Mouse (Mus musculus) erythroblast, embryonic 14.5 days (primary cell): ENCODE results near the gene Flt3l. TPM values are rescaled to one million over a fixed set of nuclear protein-coding genes. Genes with fewer than 3 reads are reported as not detected.
"Not testable (repeated sequence)": the region's sequence is repeated elsewhere in the genome, so short reads cannot be mapped to it uniquely, and the experiment has no call there.

Experiments
- H3K27me3 ChIP-seq: 2 replicates; pipeline ENCODE4 v1.6.1; 2012; ENCODE audit warnings: inconsistent platforms; ENCODE audit not compliant: control insufficient read depth
- H3K36me3 ChIP-seq: 2 replicates; pipeline ENCODE4 v1.6.1; 2012; ENCODE audit warnings: mild to moderate bottlenecking, inconsistent platforms; ENCODE audit not compliant: control insufficient read depth
- H3K4me1 ChIP-seq: 2 replicates; pipeline ENCODE4 v1.6.1; 2012; ENCODE audit warnings: inconsistent platforms; ENCODE audit not compliant: control insufficient read depth
- H3K4me3 ChIP-seq: replicated peaks from 2 replicates; pipeline ENCODE3; 2012; ENCODE audit warnings: moderate library complexity, mild to moderate bottlenecking, inconsistent platforms
- H3K9me3 ChIP-seq: 2 replicates; pipeline ENCODE4 v1.6.1; 2012; ENCODE audit warnings: low read length, inconsistent platforms, mixed read lengths; ENCODE audit not compliant: control insufficient read depth
- GATA1 ChIP-seq: IDR thresholded peaks from 2 replicates; pipeline ENCODE4 v1.6.1; 2012; ENCODE audit warnings: low read length, inconsistent platforms, mixed read lengths
- TAL1 ChIP-seq: IDR thresholded peaks from 3 replicates; pipeline ENCODE4 v1.6.1; 2012; ENCODE audit warnings: low read length, inconsistent platforms, mixed read lengths
- polyA plus RNA-seq: library from polyadenylated mRNA; stranded (reverse); fragments of >175 nt; gene quantifications from 2 replicates; pipeline ENCODE4 v1.2.3, GENCODE M21; 2012

Flt3l gene
- polyA plus RNA-seq, 1 experiment, result 1.7 TPM

DNA sequence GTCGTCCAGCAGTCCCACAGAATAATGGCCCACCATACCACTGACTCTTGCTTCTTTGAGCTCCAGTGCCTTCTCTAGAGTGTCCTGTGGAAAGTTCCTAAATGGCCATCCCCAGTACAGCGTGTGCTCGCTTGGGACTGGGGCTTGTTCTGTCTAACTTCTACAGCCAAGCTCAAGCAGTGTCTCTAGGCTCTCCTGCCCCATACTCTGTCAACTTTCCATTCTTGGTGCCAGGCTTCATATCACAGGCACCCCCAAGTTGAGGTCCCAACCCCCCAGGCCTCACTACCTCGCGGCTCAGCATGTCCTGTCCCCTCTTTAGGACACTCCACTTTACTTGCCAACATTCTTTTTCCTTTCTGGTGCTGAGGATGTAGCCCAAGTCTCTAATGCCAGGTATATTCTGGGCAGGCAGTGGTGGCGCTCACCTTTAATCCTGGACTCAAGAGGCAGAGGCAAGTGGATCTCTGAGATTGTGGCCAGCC, 24.1 kb upstream of the Flt3l start:
- H3K4me1 ChIP-seq, result peaks cover 29% of the 10 kb centered on the region
- H3K27me3 ChIP-seq, result peaks cover 35% of the 10 kb centered on the region
- H3K36me3 ChIP-seq, result peaks cover 41% of the 10 kb centered on the region
- H3K4me3 ChIP-seq, result no peak overlapping the region
- TF ChIP-seq TAL1, result no peak
- H3K9me3 ChIP-seq, result peaks cover 2% of the 10 kb centered on the region; the same call in 1 of the 2 replicates

DNA sequence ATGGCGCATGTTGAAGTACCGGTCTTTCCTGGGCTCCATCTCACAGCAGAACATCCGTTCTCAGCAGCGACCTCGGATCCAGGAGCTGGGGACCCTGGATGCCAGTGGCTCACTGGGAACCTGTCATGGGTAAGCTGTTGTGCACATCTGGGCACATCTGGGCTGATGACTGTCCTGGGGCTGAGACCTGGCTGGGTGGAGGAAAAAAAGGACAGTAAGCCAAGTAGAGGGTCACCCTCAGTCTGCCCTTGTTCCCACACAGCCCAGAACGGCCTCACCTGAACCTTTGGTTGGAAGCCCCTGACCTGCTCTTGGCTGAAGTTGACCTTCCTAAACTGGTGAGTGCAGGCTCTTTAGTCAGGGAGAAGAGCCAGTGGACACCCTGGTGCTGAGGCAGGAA, 22.8 kb upstream of the Flt3l start:
- peaks cover 41% of the 10 kb centered on the region for H3K36me3 ChIP-seq
- peaks cover 21% of the 10 kb centered on the region for H3K27me3 ChIP-seq
- TF ChIP-seq TAL1, result no peak
- no peak for TF ChIP-seq GATA1
- H3K4me1 ChIP-seq, result peaks cover 34% of the 10 kb centered on the region
- no peak overlapping the region for H3K4me3 ChIP-seq
- peaks cover under 1% of the 10 kb centered on the region; the same call in 1 of the 2 replicates for H3K9me3 ChIP-seq

DNA sequence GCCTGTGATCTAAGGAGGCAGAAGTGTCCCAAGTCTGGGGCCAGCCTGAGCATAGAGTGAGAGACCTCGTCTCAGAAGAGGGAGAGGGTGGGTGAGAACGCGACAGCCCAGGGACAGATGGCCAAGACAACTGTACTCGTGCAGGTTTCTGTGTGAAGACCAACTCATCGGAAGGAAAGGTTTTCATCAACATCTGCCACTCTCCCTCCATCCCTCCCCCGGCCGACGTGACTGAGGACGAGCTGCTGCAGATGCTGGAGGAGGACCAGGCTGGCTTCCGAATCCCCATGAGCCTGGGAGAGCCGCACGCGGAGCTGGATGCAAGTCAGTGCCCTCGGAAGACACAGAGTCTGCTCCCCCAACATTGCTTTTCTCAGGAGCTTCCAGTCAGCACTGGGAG, 21.2 kb upstream of the Flt3l start:
- Histone ChIP-seq H3K9me3 (no peaks in the 10 kb centered on the region), H3K4me1 (peaks cover 35% of the 10 kb centered on the region), H3K27me3 (peaks cover 6% of the 10 kb centered on the region), H3K4me3 (no peak overlapping the region), H3K36me3 (peaks cover 41% of the 10 kb centered on the region)
- TF ChIP-seq TAL1, result no peak
- TF ChIP-seq GATA1, result no peak

DNA sequence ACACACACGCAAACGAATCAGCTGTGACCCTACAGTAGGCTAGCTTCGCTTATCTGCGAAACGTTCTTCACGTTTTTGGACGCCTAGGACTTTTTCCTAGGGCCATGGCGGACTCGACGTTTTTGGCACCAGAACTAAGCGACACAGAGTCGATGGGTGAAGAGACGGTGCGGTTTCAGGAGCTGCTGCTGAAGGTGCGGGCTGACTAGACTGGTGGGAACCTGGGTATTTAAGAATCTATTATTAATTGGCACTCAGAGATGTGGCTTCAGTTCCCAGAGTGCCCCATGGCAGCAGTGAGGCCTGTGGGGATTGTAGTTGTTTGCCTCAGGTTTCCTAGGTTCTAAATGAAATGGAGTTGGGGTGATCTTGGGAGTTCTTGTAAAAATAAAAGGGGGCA, 20.0 kb upstream of the Flt3l start:
- H3K4me3 ChIP-seq, result no peak overlapping the region
- H3K9me3 ChIP-seq, result no peaks in the 10 kb centered on the region
- peaks cover 29% of the 10 kb centered on the region for H3K4me1 ChIP-seq
- H3K36me3 ChIP-seq, result peaks cover 41% of the 10 kb centered on the region
- H3K27me3 ChIP-seq, result no peaks in the 10 kb centered on the region
- TF ChIP-seq GATA1 (no peak), TAL1 (no peak)

DNA sequence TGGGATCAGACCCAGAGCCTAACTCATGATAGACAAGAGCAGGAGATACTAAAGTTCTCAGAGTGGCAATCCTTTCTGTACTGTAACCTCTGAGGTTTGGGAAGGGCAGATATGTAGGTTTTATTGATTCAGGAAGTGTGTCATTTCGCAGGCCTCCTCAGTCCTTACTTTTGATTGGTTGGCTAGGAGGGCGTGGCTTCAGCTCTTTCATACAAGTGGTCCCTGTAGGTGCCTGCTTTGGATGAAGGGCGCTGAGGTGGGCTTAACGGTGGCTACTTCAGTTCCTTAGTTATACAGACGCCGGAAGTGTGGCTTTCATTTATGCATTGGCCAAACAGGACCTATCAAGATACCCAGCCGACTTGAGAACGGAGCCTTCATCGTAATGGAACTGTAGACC, 19.4 kb upstream of the Flt3l start:
- H3K27me3 ChIP-seq, result no peaks in the 10 kb centered on the region
- H3K4me3 ChIP-seq, result no peak overlapping the region
- no peaks in the 10 kb centered on the region for H3K9me3 ChIP-seq
- peaks cover 40% of the 10 kb centered on the region for H3K36me3 ChIP-seq
- no peak for TF ChIP-seq TAL1
- no peak for TF ChIP-seq GATA1
- H3K4me1 ChIP-seq, result peaks cover 29% of the 10 kb centered on the region

DNA sequence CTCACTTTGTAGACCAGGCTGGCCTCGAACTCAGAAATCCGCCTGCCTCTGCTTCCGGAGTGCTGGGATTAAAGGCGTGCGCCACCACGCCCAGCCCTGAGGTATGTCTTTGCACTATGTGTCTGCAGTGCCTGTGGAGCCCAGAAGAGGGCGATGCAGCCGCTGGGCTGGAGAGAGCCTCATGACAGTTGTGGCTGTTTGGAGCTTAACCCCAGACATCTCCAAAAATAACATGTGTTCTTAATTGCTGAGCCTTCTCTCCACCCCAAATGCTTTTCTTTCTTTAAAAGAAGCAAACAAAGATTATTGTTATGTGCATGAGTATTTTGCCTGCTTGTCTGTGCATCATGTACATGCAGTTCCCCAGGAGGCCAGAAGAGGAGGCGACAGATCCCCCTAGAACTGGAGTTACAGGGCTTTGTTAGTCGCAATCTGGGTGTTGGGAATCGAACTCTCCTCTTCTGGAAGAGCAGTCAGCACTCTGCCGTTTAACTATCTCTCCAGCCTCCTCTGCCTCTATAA, 18.8 kb upstream of the Flt3l start:
- H3K4me1 ChIP-seq, result peaks cover 31% of the 10 kb centered on the region
- no peaks in the 10 kb centered on the region for H3K9me3 ChIP-seq
- peak overlapping the region; percentile 77 for H3K4me3 ChIP-seq
- TF ChIP-seq TAL1, result no peak
- H3K27me3 ChIP-seq, result no peaks in the 10 kb centered on the region
- peaks cover 35% of the 10 kb centered on the region for H3K36me3 ChIP-seq

DNA sequence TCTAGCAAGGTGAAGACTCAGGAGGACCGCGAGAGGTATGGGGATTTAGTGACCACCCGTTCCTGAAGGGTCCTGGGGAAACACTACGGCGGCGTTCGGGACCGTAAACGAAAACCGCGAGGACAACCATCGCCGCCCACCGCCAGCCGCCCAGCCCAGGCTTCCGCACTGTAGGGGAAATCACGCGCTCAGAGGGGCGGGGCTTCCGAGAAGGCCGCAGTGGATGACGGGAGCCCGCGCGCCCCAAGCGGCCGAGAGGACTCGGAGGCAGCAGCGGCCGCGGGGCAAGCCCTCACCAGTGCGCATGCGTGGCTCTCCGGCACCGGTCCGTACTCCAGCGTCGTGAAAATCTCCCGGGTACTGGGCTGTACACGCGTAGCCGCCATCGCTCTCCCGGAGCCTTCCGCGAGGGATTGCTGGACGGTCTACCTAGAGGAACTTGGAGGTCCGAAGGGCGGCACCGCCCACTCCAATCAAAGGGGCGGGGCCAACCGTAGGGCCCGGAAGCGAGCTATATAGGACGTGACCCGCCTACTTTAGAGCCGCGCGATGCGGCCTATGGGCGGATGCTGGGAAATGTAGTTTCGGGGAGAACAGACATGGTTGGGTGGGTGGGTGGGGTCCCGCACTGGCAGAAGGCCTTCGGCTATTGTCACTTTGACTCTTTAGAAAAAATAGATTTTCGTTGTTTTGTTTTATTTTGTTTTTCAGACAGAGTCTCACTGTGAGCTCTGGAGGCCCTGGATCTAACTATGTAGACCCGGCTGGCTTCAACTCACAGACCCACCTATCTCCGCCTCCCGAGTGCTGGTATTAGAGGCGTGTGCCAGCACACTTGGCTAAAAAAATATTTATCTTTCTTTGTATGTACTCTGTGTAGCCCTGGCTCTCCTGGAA, 18.1 kb upstream of the Flt3l start, which contains the start of the genes Pih1d1 and Aldh16a1:
Gene Pih1d1 (plus strand): TSS at position 208 of the 897 bp plus-strand sequence.
Gene Aldh16a1 (minus strand): TSS at position 489 of the 897 bp plus-strand sequence.
- Histone ChIP-seq H3K4me1 (peaks cover 31% of the 10 kb centered on the region), H3K27me3 (no peaks in the 10 kb centered on the region), H3K4me3 (peak within 1 kb of the TSS; percentile 77), H3K9me3 (no peaks in the 10 kb centered on the region), H3K36me3 (peaks cover 32% of the 10 kb centered on the region)
- TF ChIP-seq TAL1, result no peak
- no peak for TF ChIP-seq GATA1

DNA sequence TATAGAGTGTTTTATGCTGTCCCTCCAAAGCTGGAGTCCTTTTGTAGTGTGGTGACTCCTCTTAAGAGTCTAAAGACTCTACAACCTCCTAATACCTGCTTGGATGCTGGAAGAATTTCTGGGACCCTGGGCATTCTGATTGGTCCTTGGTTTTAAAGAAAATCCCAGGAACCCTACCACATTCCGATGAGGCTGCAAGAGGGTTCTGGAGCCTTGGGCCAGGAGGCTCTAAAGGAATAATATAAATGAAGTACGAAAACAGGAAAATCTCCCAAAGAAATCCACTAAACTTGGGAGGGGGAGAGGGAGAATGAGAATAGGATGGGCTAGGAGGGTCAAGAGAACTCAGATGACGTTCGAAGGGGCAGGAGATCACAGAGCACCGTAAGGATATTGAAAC, 17.4 kb upstream of the Flt3l start:
- Histone ChIP-seq H3K27me3 (no peaks in the 10 kb centered on the region), H3K9me3 (no peaks in the 10 kb centered on the region), H3K36me3 (peaks cover 26% of the 10 kb centered on the region), H3K4me1 (peaks cover 31% of the 10 kb centered on the region), H3K4me3 (peak overlapping the region; percentile 77)
- no peak for TF ChIP-seq GATA1
- TF ChIP-seq TAL1, result no peak

DNA sequence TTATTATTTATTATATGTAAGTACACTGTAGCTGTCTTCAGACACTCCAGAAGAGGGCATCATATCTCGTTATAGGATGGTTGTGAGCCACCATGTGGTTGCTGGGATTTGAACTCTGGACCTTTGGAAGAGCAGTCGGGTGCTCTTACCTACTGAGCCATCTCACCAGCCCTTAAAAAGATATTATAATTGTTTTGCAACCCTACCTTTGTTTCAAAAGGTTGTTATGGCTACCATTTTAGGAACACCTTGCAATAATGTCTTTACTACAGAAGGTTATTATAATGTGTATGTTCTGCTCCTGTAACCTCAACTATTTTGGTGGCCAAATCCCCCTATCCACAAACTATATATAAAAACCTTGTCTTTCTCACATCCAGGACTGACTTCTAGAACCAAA, 16.8 kb upstream of the Flt3l start:
- H3K27me3 ChIP-seq, H3K9me3 ChIP-seq: not testable (repeated sequence)
- Histone ChIP-seq H3K4me3 (peak overlapping the region; percentile 77), H3K36me3 (peaks cover 26% of the 10 kb centered on the region), H3K4me1 (peaks cover 31% of the 10 kb centered on the region)
